Mouse (Mus musculus): ENCODE measurements around the gene Meox1.

DNA sequence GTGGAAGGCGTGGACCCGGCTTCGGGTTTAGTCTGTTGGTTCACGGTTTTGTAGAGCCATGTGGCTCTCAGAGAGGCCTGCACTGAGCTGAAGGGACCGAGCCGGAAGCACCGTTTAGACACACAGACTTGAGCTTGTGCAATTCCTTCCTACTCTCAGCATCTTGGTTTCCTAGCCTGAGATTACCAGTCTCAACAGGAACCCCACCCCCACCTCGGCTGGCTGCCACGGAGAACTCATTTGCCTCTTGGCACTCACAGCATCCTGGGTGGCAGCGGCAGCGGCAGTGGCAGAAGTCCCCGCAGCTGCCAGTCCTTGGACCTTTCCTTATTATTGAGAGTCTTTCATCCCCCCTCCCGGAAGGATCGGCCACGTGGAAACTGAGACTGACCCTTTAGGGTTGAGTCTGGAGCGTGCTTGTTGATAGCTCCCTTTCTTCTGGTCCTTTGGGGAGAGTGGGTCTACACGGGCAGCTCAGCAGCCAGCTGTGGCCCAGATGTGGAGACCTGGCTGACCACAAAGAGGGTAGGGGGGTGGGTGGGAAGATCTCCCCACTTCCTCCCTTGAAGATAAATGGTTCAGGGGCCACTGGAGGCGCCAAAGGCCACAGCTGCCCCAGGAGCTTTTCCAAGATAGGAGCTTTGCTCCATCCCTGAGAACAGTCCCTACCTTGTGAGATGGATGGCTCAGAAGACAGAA, 24.0 kb downstream of the Meox1 start:
- no peak for TF ChIP-seq CTCF (IDR thresholded peaks at IDR 0.05; ENCODE audit: low read depth)
- TF ChIP-seq EP300 (IDR thresholded peaks at IDR 0.05; ENCODE audit: low read depth) = no peak
